Mouse (Mus musculus) C2C12 (cell line): Measurements from ENCODE around the gene Capsl. TPM values are rescaled to one million over a fixed set of nuclear protein-coding genes. Genes with fewer than 3 reads are reported as not detected.

Experiments used
- H3K27me3 ChIP-seq: one replicate; pipeline ENCODE4 v1.6.1; 2011; ENCODE audit not compliant: control insufficient read depth, insufficient read depth, insufficient read length
- H3K36me3 ChIP-seq: one replicate; pipeline ENCODE4 v1.6.1; 2011; ENCODE audit not compliant: control insufficient read depth, insufficient read depth
- H3K4me3 ChIP-seq: one replicate; pipeline ENCODE4 v1.5.1; 2011; ENCODE audit warnings: mild to moderate bottlenecking, control low read depth; ENCODE audit not compliant: poor library complexity, insufficient read depth, severe bottlenecking
- H3K79me2 ChIP-seq: one replicate; pipeline ENCODE4 v1.6.1; 2011; ENCODE audit not compliant: control insufficient read depth, insufficient read depth
- H3K79me3 ChIP-seq: one replicate; pipeline ENCODE4 v1.6.1; 2011; ENCODE audit warnings: low read depth, control low read depth
- H3ac ChIP-seq: one replicate; pipeline ENCODE3; 2011; ENCODE audit warnings: low read depth; ENCODE audit not compliant: control insufficient read depth, insufficient read length
- CEBPB ChIP-seq: IDR thresholded peaks from one replicate; pipeline ENCODE4 v1.6.1; 2011; ENCODE audit warnings: low read depth, mild to moderate bottlenecking, control low read depth, moderate library complexity
- CTCF ChIP-seq: IDR thresholded peaks from one replicate; pipeline ENCODE4 v1.5.1; 2011; ENCODE audit not compliant: control insufficient read depth, insufficient read depth, insufficient read length
- FOSL1 ChIP-seq: IDR thresholded peaks from one replicate; pipeline ENCODE4 v1.8.0; 2011; ENCODE audit warnings: mild to moderate bottlenecking, low read length; ENCODE audit not compliant: poor library complexity, insufficient read depth, severe bottlenecking
- MAX ChIP-seq: IDR thresholded peaks from one replicate; pipeline ENCODE4 v1.6.1; 2011; ENCODE audit warnings: mild to moderate bottlenecking, control low read depth
- MYOD1 ChIP-seq: IDR thresholded peaks from one replicate; pipeline ENCODE4 v1.6.1; 2011; ENCODE audit warnings: low read depth; ENCODE audit not compliant: control insufficient read depth, insufficient read length
- MYOG ChIP-seq: IDR thresholded peaks from one replicate; pipeline ENCODE4 v1.6.1; 2011; ENCODE audit not compliant: control insufficient read depth, insufficient read length; ENCODE audit errors: extremely low read depth
- USF1 ChIP-seq: IDR thresholded peaks from one replicate; pipeline ENCODE4 v1.6.1; 2011; ENCODE audit warnings: low read depth, mild to moderate bottlenecking, control low read depth, moderate library complexity
- polyA plus RNA-seq: library from polyadenylated mRNA; unstranded; fragments of >200 nt; fragmentation: generic; extraction: Trizol; gene quantifications from one replicate; pipeline ENCODE4 v1.2.1, GENCODE M21; 2012; ENCODE audit warnings: missing spikeins

The Capsl gene
- polyA plus RNA-seq, 1 experiment = not detected

DNA sequence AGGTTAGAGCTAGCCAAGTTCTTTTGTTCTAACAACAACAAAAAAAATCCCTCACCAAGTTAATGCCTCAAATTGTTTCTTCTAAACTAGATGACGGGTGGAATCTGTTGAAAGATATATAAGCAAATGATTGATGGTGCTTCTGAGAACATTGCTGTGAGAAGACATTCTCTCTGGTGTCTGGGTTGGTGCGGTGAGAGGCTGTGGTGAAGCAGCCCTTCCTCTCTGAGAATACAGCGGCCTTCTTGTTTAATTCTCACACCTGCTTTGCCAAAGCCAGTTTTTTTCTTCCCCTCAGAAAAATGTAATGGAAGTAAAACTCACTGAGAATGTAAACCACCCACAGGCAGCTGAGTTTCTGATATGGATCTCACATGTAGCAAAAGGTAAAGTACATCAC lies 36.3 kb downstream of the Capsl start:
- no peak for TF ChIP-seq MYOG
- no peak for TF ChIP-seq CTCF
- no peak for TF ChIP-seq USF1
- H3ac ChIP-seq = no peak overlapping the region
- H3K4me3 ChIP-seq = no peak overlapping the region
- no peaks in the 10 kb centered on the region for H3K36me3 ChIP-seq
- no peaks in the 10 kb centered on the region for H3K79me2 ChIP-seq
- H3K79me3 ChIP-seq = no peaks in the 10 kb centered on the region
- H3K27me3 ChIP-seq = no peaks in the 10 kb centered on the region

- no peak overlapping the region for H3K4me3 ChIP-seq
- no peaks in the 10 kb centered on the region for H3K79me3 ChIP-seq
- no peaks in the 10 kb centered on the region for H3K36me3 ChIP-seq
- TF ChIP-seq MYOG (no peak), MYOD1 (no peak), CEBPB (no peak), CTCF (no peak), USF1 (no peak), MAX (no peak), FOSL1 (no peak)
- no peak overlapping the region for H3ac ChIP-seq
- H3K27me3 ChIP-seq = no peaks in the 10 kb centered on the region
- H3K79me2 ChIP-seq = no peaks in the 10 kb centered on the region
Measured at GRCm38 (mm10) chr15:9472618-9473017, 36.8 kb downstream of the Capsl start.

DNA sequence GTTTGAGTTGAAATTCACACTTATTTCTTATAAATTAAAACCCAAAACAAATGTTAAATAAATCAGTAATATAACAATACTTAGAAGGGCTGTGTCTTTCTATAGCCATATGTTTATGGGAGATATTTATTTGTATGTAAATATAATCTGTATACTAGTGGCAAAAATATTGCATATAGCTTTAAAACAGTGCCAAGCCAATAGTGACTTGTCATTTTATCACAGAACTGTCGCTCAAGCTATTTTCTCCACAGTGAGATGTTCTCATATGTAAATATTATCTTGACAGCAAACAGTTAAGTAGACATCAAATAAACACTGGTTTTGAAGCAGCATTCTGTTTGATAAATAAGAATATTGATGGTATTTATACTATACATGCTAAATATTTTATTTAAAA lies 37.4 kb downstream of the Capsl start:
- no peaks in the 10 kb centered on the region for H3K27me3 ChIP-seq
- no peaks in the 10 kb centered on the region for H3K36me3 ChIP-seq
- no peaks in the 10 kb centered on the region for H3K79me3 ChIP-seq
- TF ChIP-seq CEBPB (no peak), USF1 (no peak), MYOG (no peak), CTCF (no peak), MYOD1 (no peak), MAX (no peak), FOSL1 (no peak)
- no peak overlapping the region for H3ac ChIP-seq
- H3K4me3 ChIP-seq = no peak overlapping the region
- no peaks in the 10 kb centered on the region for H3K79me2 ChIP-seq

DNA sequence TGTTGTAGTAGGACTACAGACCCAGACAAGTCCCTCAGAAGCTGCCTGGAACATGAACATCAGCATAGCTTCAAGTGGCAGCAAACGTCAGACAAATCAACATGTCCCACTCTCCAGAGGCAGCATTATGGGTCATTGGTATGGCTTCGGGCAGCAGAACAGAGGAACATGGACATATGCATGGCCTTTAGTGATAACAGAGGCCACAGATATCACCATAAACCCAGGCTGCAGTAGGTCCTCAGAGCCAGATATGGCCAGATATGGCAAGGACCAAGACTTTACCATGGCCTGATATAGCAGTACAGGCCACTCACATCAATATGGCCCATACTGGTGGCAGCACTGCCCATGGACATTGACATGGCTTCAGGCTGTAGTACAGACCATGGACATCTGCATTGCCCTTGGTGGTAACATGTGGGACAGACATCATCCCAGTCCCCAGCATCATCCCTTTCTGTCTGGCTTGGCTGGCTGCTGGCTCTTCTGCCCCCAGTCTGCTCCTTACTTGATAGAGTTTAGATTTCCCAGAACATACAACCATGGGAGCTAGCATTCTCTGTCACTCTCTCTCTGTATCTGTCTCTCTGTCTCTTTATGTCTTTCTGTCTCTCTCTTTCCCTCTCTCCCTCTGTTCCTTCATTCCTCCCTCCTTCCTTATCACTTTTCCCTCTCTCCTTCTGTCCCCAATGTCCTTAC lies 53.7 kb downstream of the Capsl start:
- H3K27me3 ChIP-seq = no peaks in the 10 kb centered on the region
- no peaks in the 10 kb centered on the region for H3K36me3 ChIP-seq
- TF ChIP-seq CTCF (no peak), MYOG (no peak), USF1 (no peak), MAX (no peak), CEBPB (no peak), FOSL1 (no peak), MYOD1 (no peak)
- H3K79me2 ChIP-seq = no peaks in the 10 kb centered on the region
- H3K79me3 ChIP-seq = no peaks in the 10 kb centered on the region
- H3K4me3 ChIP-seq = no peak overlapping the region
- no peak overlapping the region for H3ac ChIP-seq

DNA sequence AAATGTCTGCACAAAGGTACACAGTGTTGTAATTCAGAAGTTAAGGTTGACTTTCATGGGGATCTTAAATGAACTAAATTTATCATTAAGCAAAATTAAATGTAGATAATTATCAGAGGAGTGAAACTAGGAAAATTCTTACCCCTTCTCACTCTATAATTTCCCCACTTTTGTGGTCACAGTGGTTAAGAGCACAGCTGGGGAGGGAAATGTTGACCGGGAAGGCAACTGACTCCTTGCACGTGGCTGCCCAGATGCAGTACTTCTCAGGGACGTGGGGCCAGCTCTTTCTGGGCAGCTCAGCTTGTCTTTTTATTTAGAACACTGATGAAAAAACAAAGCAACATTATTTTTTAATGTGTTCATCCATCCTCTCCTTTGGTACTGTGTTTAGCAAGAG lies 56.2 kb downstream of the Capsl start:
- Histone ChIP-seq H3K4me3 (no peak overlapping the region), H3K36me3 (no peaks in the 10 kb centered on the region), H3ac (no peak overlapping the region), H3K79me3 (no peaks in the 10 kb centered on the region), H3K79me2 (no peaks in the 10 kb centered on the region), H3K27me3 (no peaks in the 10 kb centered on the region)
- no peak for TF ChIP-seq USF1
- no peak for TF ChIP-seq MYOG
- no peak for TF ChIP-seq CTCF
- no peak for TF ChIP-seq MYOD1
- no peak for TF ChIP-seq FOSL1
- TF ChIP-seq CEBPB = no peak
- TF ChIP-seq MAX = no peak

Other genes starting within 250 kb of the Capsl start
- gene Ugt3a1, start 159.1 kb upstream of the Capsl start, polyA plus RNA-seq = not detected
- gene Ugt3a2, start 100.5 kb upstream of the Capsl start, polyA plus RNA-seq = not detected
- not detected for gene Il7r, start 94.1 kb downstream of the Capsl start, polyA plus RNA-seq